Mouse (Mus musculus) cerebellum, adult 2 months (tissue): ENCODE data around the gene Tmem248.

ENCODE experiments used
- CTCF ChIP-seq: fragments of 200-500 bp; IDR thresholded peaks from 2 replicates; pipeline ENCODE4 v1.5.1; 2011; ENCODE audit warnings: low read depth, mild to moderate bottlenecking, control low read depth, low read length, moderate library complexity, borderline replicate concordance; ENCODE audit not compliant: insufficient read depth
- POLR2A ChIP-seq: fragments of 200-500 bp; IDR thresholded peaks from 2 replicates; pipeline ENCODE4 v1.6.1; 2011; ENCODE audit warnings: low read length, control low read depth, borderline replicate concordance; ENCODE audit not compliant: insufficient read depth

- TF ChIP-seq POLR2A (no peak), CTCF (no peak)
Measured at GRCm38 (mm10) chr5:130192356-130192944, 24.4 kb upstream of the Tmem248 start.
